Mouse (Mus musculus): ENCODE data around the gene Arid1b. TPM values are rescaled to one million over a fixed set of nuclear protein-coding genes. Genes with fewer than 3 reads are reported as not detected.

Arid1b gene
- polyA plus RNA-seq, 1 experiment from 2014 or later = 5.8 TPM

GRCm38 (mm10) chr17:5203346-5204102 lies 209.4 kb downstream of the Arid1b start:
- peak overlapping the region; percentile 72 for H3K27ac ChIP-seq (ENCODE audit: low read length)
- H3K27me3 ChIP-seq (replicated peaks; ENCODE audit: control insufficient read depth, insufficient read depth, low read length) = no peaks in the 10 kb centered on the region
- peak; percentile 62 for ATAC-seq
- 64% methylated on average over 10 of the region's 10 CpGs for WGBS
- no peaks in the 10 kb centered on the region for H3K36me3 ChIP-seq (ENCODE audit: control insufficient read depth, insufficient read depth, low read length)
- peaks cover 33% of the 10 kb centered on the region for H3K4me1 ChIP-seq (ENCODE audit: control insufficient read depth, insufficient read depth, low read length)
- H3K4me3 ChIP-seq (ENCODE audit: low read length) = no peak overlapping the region
- no peak overlapping the region for H3K9ac ChIP-seq (ENCODE audit: low read depth, low read length)
- H3K9me3 ChIP-seq (ENCODE audit: control insufficient read depth, low read length) = no peaks in the 10 kb centered on the region
- peak overlapping the region; percentile 27; the same call in 1 of the 2 replicates for H3K4me2 ChIP-seq (ENCODE audit: low read depth, low read length)

- Histone ChIP-seq H3K4me2 (ENCODE audit: low read depth, low read length) (no peak overlapping the region), H3K27ac (ENCODE audit: low read length) (peak overlapping the region; percentile 53), H3K4me3 (ENCODE audit: low read length) (no peak overlapping the region), H3K36me3 (ENCODE audit: control insufficient read depth, insufficient read depth, low read length) (no peaks in the 10 kb centered on the region), H3K9me3 (ENCODE audit: control insufficient read depth, low read length) (no peaks in the 10 kb centered on the region), H3K4me1 (ENCODE audit: control insufficient read depth, insufficient read depth, low read length) (peaks cover 29% of the 10 kb centered on the region), H3K9ac (ENCODE audit: low read depth, low read length) (0 out of 2 replicates have a peak overlapping the region, but pooled peaks have one; percentile 6), H3K27me3 (replicated peaks; ENCODE audit: control insufficient read depth, insufficient read depth, low read length) (no peaks in the 10 kb centered on the region)
- ATAC-seq = peak; percentile 32
- whole genome bisulfite sequencing = 80% methylated on average over 9 of the region's 9 CpGs
Measured at GRCm38 (mm10) chr17:5204103-5204665, 210.1 kb downstream of the Arid1b start.

- ATAC-seq = 0 out of 2 replicates have a peak, but pooled peaks have one; percentile 23
- no peak overlapping the region for H3K27ac ChIP-seq (ENCODE audit: low read length)
- H3K9ac ChIP-seq (ENCODE audit: low read depth, low read length) = no peak overlapping the region
- H3K4me1 ChIP-seq (ENCODE audit: control insufficient read depth, insufficient read depth, low read length) = peaks cover 33% of the 10 kb centered on the region
- H3K36me3 ChIP-seq (ENCODE audit: control insufficient read depth, insufficient read depth, low read length) = no peaks in the 10 kb centered on the region
- no peak overlapping the region for H3K4me2 ChIP-seq (ENCODE audit: low read depth, low read length)
- H3K9me3 ChIP-seq (ENCODE audit: control insufficient read depth, low read length) = no peaks in the 10 kb centered on the region
- no peak overlapping the region for H3K4me3 ChIP-seq (ENCODE audit: low read length)
- no peaks in the 10 kb centered on the region for H3K27me3 ChIP-seq (replicated peaks; ENCODE audit: control insufficient read depth, insufficient read depth, low read length)
- whole genome bisulfite sequencing = 41% methylated on average over 7 of the region's 7 CpGs
Measured at GRCm38 (mm10) chr17:5205163-5205581, 211.0 kb downstream of the Arid1b start.

GRCm38 (mm10) chr17:5206731-5207130 lies 212.6 kb downstream of the Arid1b start:
- no peaks in the 10 kb centered on the region for H3K9me3 ChIP-seq (ENCODE audit: control insufficient read depth, low read length)
- H3K36me3 ChIP-seq (ENCODE audit: control insufficient read depth, insufficient read depth, low read length) = no peaks in the 10 kb centered on the region
- peak overlapping the region; percentile 51; the same call in 1 of the 2 replicates for H3K27ac ChIP-seq (ENCODE audit: low read length)
- ATAC-seq = peak; percentile 60
- H3K9ac ChIP-seq (ENCODE audit: low read depth, low read length) = no peak overlapping the region
- H3K4me2 ChIP-seq (ENCODE audit: low read depth, low read length) = no peak overlapping the region
- H3K4me1 ChIP-seq (ENCODE audit: control insufficient read depth, insufficient read depth, low read length) = peaks cover 43% of the 10 kb centered on the region
- 59% methylated on average over 9 of the region's 9 CpGs for WGBS
- no peak overlapping the region for H3K4me3 ChIP-seq (ENCODE audit: low read length)
- H3K27me3 ChIP-seq (replicated peaks; ENCODE audit: control insufficient read depth, insufficient read depth, low read length) = no peaks in the 10 kb centered on the region

GRCm38 (mm10) chr17:5207881-5208280 lies 213.7 kb downstream of the Arid1b start:
- no peak overlapping the region for H3K9ac ChIP-seq (ENCODE audit: low read depth, low read length)
- H3K4me2 ChIP-seq (ENCODE audit: low read depth, low read length) = no peak overlapping the region
- no peaks in the 10 kb centered on the region for H3K27me3 ChIP-seq (replicated peaks; ENCODE audit: control insufficient read depth, insufficient read depth, low read length)
- H3K4me3 ChIP-seq (ENCODE audit: low read length) = no peak overlapping the region
- no peaks in the 10 kb centered on the region for H3K9me3 ChIP-seq (ENCODE audit: control insufficient read depth, low read length)
- 94% methylated on average over 8 of the region's 8 CpGs for WGBS
- H3K36me3 ChIP-seq (ENCODE audit: control insufficient read depth, insufficient read depth, low read length) = no peaks in the 10 kb centered on the region
- no peak for ATAC-seq
- H3K27ac ChIP-seq (ENCODE audit: low read length) = no peak overlapping the region
- peaks cover 39% of the 10 kb centered on the region for H3K4me1 ChIP-seq (ENCODE audit: control insufficient read depth, insufficient read depth, low read length)

- no peak overlapping the region for H3K9ac ChIP-seq (ENCODE audit: low read depth, low read length)
- H3K36me3 ChIP-seq (ENCODE audit: control insufficient read depth, insufficient read depth, low read length) = no peaks in the 10 kb centered on the region
- no peak overlapping the region for H3K27ac ChIP-seq (ENCODE audit: low read length)
- H3K4me1 ChIP-seq (ENCODE audit: control insufficient read depth, insufficient read depth, low read length) = peaks cover 35% of the 10 kb centered on the region
- H3K4me3 ChIP-seq (ENCODE audit: low read length) = no peak overlapping the region
- no peak overlapping the region for H3K4me2 ChIP-seq (ENCODE audit: low read depth, low read length)
- ATAC-seq = no peak
- no peaks in the 10 kb centered on the region for H3K27me3 ChIP-seq (replicated peaks; ENCODE audit: control insufficient read depth, insufficient read depth, low read length)
- no peaks in the 10 kb centered on the region for H3K9me3 ChIP-seq (ENCODE audit: control insufficient read depth, low read length)
- 40% methylated on average over 3 of the region's 3 CpGs for WGBS
Measured at GRCm38 (mm10) chr17:5208362-5208761, 214.2 kb downstream of the Arid1b start.

- H3K27me3 ChIP-seq (replicated peaks; ENCODE audit: control insufficient read depth, insufficient read depth, low read length) = no peaks in the 10 kb centered on the region
- WGBS = 88% methylated on average over 1 of the region's 1 CpGs
- no peaks in the 10 kb centered on the region for H3K36me3 ChIP-seq (ENCODE audit: control insufficient read depth, insufficient read depth, low read length)
- H3K27ac ChIP-seq (ENCODE audit: low read length) = no peak overlapping the region
- H3K9me3 ChIP-seq (ENCODE audit: control insufficient read depth, low read length) = no peaks in the 10 kb centered on the region
- no peak overlapping the region for H3K4me3 ChIP-seq (ENCODE audit: low read length)
- H3K9ac ChIP-seq (ENCODE audit: low read depth, low read length) = no peak overlapping the region
- no peak for ATAC-seq
- H3K4me1 ChIP-seq (ENCODE audit: control insufficient read depth, insufficient read depth, low read length) = peaks cover 30% of the 10 kb centered on the region
- no peak overlapping the region for H3K4me2 ChIP-seq (ENCODE audit: low read depth, low read length)
Measured at GRCm38 (mm10) chr17:5209076-5209475, 214.9 kb downstream of the Arid1b start.

- ATAC-seq = no peak
- Histone ChIP-seq H3K36me3 (ENCODE audit: control insufficient read depth, insufficient read depth, low read length) (no peaks in the 10 kb centered on the region), H3K4me2 (ENCODE audit: low read depth, low read length) (no peak overlapping the region), H3K4me1 (ENCODE audit: control insufficient read depth, insufficient read depth, low read length) (peaks cover 28% of the 10 kb centered on the region), H3K27ac (ENCODE audit: low read length) (no peak overlapping the region), H3K4me3 (ENCODE audit: low read length) (no peak overlapping the region), H3K27me3 (replicated peaks; ENCODE audit: control insufficient read depth, insufficient read depth, low read length) (no peaks in the 10 kb centered on the region), H3K9me3 (ENCODE audit: control insufficient read depth, low read length) (no peaks in the 10 kb centered on the region), H3K9ac (ENCODE audit: low read depth, low read length) (no peak overlapping the region)
- 68% methylated on average over 6 of the region's 6 CpGs for WGBS
Measured at GRCm38 (mm10) chr17:5210101-5210727, 216.1 kb downstream of the Arid1b start.

- Histone ChIP-seq H3K36me3 (ENCODE audit: control insufficient read depth, insufficient read depth, low read length) (no peaks in the 10 kb centered on the region), H3K9ac (ENCODE audit: low read depth, low read length) (no peak overlapping the region), H3K27me3 (replicated peaks; ENCODE audit: control insufficient read depth, insufficient read depth, low read length) (no peaks in the 10 kb centered on the region), H3K4me3 (ENCODE audit: low read length) (no peak overlapping the region), H3K4me2 (ENCODE audit: low read depth, low read length) (no peak overlapping the region), H3K4me1 (ENCODE audit: control insufficient read depth, insufficient read depth, low read length) (peaks cover 31% of the 10 kb centered on the region), H3K9me3 (ENCODE audit: control insufficient read depth, low read length) (no peaks in the 10 kb centered on the region), H3K27ac (ENCODE audit: low read length) (no peak overlapping the region)
- ATAC-seq = no peak
- WGBS = 92% methylated on average over 7 of the region's 7 CpGs
Measured at GRCm38 (mm10) chr17:5210891-5211290, 216.8 kb downstream of the Arid1b start.

Data from intestine, embryonic 16.5 days (tissue).